Mouse (Mus musculus): ENCODE measurements around the gene Zdhhc18.
"Not testable (repeated sequence)": the region's sequence is repeated elsewhere in the genome, so short reads cannot be mapped to it uniquely, and the experiment has no call there.

- TF ChIP-seq POLR2A (IDR thresholded peaks at IDR 0.05; ENCODE audit: borderline replicate concordance, low read depth, low read length); CTCF (IDR thresholded peaks at IDR 0.05; ENCODE audit: low read depth, low read length): not testable (repeated sequence)
Measured at GRCm38 (mm10) chr4:133654070-133654469, 4.1 kb upstream of the Zdhhc18 start.

Measured in bone marrow macrophage, adult 2 months (primary cell).